ENCODE assay signal across 9 mouse cellular contexts in the genomic region with DNA sequence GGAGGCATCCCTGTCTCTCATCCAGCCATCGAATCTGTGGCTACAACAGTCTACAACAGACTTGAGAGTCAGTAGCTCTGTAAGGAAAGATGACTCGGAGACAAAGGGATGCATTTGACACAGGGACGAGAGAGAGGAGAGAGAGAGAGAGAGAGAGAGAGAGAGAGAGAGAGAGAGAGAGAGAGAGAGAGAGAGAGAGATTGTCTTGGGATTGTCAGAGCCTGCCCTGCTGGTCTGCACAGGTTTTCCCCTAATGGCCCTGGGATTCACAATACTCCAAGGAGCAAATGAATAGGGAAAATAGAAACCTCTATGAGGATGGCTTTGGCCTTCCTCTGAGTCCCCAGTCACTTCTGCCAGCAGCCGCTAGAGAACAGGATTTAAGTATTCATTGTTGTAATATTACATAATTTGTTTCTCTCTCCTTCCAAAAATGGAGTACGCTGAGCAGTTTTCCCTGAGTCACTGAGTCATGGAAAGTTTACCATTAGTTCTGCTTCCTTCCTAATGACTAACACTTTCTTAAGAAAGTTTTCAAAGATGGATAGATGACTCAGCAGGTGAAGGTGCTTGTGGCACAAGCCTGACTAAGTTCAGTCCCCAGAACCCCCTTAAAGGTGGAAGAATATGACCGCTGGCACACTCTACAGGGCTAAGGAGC. TPM values are rescaled to one million over a fixed set of nuclear protein-coding genes. Genes with fewer than 3 reads are reported as not detected.
DNase-seq lines count a peak whose midpoint lies in the region; ATAC-seq lines count a peak whose summit lies in the region.
"Had no signal": no experiment of that assay in that cellular context is flagged by ENCODE, and none has a peak within 500 bp of the region (broad histone marks: within the 10 kb centered on the region; RNA-seq: fewer than 3 reads in every experiment).

No protein-coding gene starts in this region.

- WGBS in lung, embryonic 16.5 days: 42% methylated on average over 6 of the region's 6 CpGs
- 44% methylated on average over 6 of the region's 6 CpGs for WGBS in limb, embryonic 13.5 days
- WGBS in stomach, embryonic 15.5 days: 41% methylated on average over 5 of the region's 6 CpGs

- H3K9me3 ChIP-seq in lung, embryonic 16.5 days (ENCODE audit: control insufficient read depth, low read length): no peaks in the 10 kb centered on the region
- no peaks in the 10 kb centered on the region for H3K9me3 ChIP-seq in limb, embryonic 13.5 days
- H3K9me3 ChIP-seq in stomach, embryonic 15.5 days: no peaks in the 10 kb centered on the region

- peak; percentile 39 for ATAC-seq in frontal cortex, adult (ENCODE audit: low TSS enrichment)
- ATAC-seq in lung, embryonic 16.5 days (ENCODE audit: low read depth): no peak
- no peak for ATAC-seq in limb, embryonic 13.5 days (ENCODE audit: low FRiP score, low read depth)
- no peak for ATAC-seq in stomach, embryonic 15.5 days (ENCODE audit: insufficient read depth, low FRiP score, low read depth)

- H3K9ac ChIP-seq in lung, embryonic 16.5 days (ENCODE audit: low read length): no peak overlapping the region
- H3K9ac ChIP-seq in limb, embryonic 13.5 days: peak overlapping the region; percentile 65; the same call in 1 of the 2 replicates
- no peak overlapping the region for H3K9ac ChIP-seq in stomach, embryonic 15.5 days

- DNase-seq in frontal cortex, postnatal 36 days (ENCODE audit: low spot score in 2 of 2): no peak
- no peak for DNase-seq in lung, postnatal 36 days
- no peak for DNase-seq in cerebellum, postnatal 36 days
- DNase-seq in gastrocnemius, postnatal 10 days: no peak

- H3K27me3 ChIP-seq in lung, embryonic 16.5 days (ENCODE audit: control insufficient read depth, insufficient read depth, low read depth, low read length): no peaks in the 10 kb centered on the region
- no peaks in the 10 kb centered on the region for H3K27me3 ChIP-seq in limb, embryonic 13.5 days
- H3K27me3 ChIP-seq in stomach, embryonic 15.5 days (replicated peaks): no peaks in the 10 kb centered on the region

- peak overlapping the region; percentile 93 for H3K4me2 ChIP-seq in lung, embryonic 16.5 days (ENCODE audit: low read depth, low read length)
- peak overlapping the region; percentile 80 for H3K4me2 ChIP-seq in limb, embryonic 13.5 days (replicated peaks)
- peak overlapping the region; percentile 90; the same call in 1 of the 2 replicates for H3K4me2 ChIP-seq in stomach, embryonic 15.5 days

- no peaks in the 10 kb centered on the region for H3K36me3 ChIP-seq in lung, embryonic 16.5 days (ENCODE audit: control insufficient read depth, insufficient read depth, low read length)
- no peaks in the 10 kb centered on the region for H3K36me3 ChIP-seq in limb, embryonic 13.5 days
- H3K36me3 ChIP-seq in stomach, embryonic 15.5 days: no peaks in the 10 kb centered on the region

- no peak overlapping the region for H3K27ac ChIP-seq in lung, embryonic 16.5 days (ENCODE audit: low read length)
- no peak overlapping the region for H3K27ac ChIP-seq in limb, embryonic 13.5 days
- H3K27ac ChIP-seq in stomach, embryonic 15.5 days: no peak overlapping the region

- no peak overlapping the region for H3K4me3 ChIP-seq in lung, embryonic 16.5 days (ENCODE audit: low read length)
- peak overlapping the region; percentile 51; the same call in 1 of the 2 replicates for H3K4me3 ChIP-seq in limb, embryonic 13.5 days
- no peak overlapping the region; the same call in 1 of the 2 replicates for H3K4me3 ChIP-seq in stomach, embryonic 15.5 days (replicated peaks)

- H3K4me1 ChIP-seq in lung, embryonic 16.5 days (replicated peaks; ENCODE audit: control insufficient read depth, insufficient read depth, low read length): no peaks in the 10 kb centered on the region
- H3K4me1 ChIP-seq in limb, embryonic 13.5 days: peaks cover 6% of the 10 kb centered on the region; the same call in 1 of the 2 replicates
- no peaks in the 10 kb centered on the region for H3K4me1 ChIP-seq in stomach, embryonic 15.5 days

RNA-seq across cellular contexts. Expression of a gene that starts 26.3 kb away (rescaled TPM):
- 0.41 and 1.3 TPM in 2 replicates for polyA plus RNA-seq in lung, embryonic 16.5 days (2015; fragmentation: Nextera tagmentation; extraction: Ambion mirVana)
- not detected in 2 replicates for polyA plus RNA-seq in limb, embryonic 13.5 days (2015; fragmentation: Nextera tagmentation; extraction: Ambion mirVana)
- not detected in 2 replicates for polyA plus RNA-seq in stomach, embryonic 15.5 days (2015; fragmentation: Nextera tagmentation; extraction: Ambion mirVana)
- total RNA-seq in gastrocnemius, postnatal 10 days (2021): under 1 TPM in 1 of 2 experiments, not detected in 1; 0.61 TPM
- total RNA-seq: left cerebral cortex, postnatal 36 days had no signal
